Mouse (Mus musculus) cortical plate, adult 2 months (tissue): ENCODE data around the gene Acbd3.

Experiments
- CTCF ChIP-seq: fragments of 200-500 bp; IDR thresholded peaks from 2 replicates; pipeline ENCODE4 v1.5.1; 2011; ENCODE audit warnings: mild to moderate bottlenecking, control low read depth, low read length; ENCODE audit not compliant: insufficient read depth; ENCODE audit errors: extremely low read depth
- POLR2A ChIP-seq: fragments of 200-500 bp; IDR thresholded peaks from 2 replicates; pipeline ENCODE4 v1.6.1; 2011; ENCODE audit warnings: mild to moderate bottlenecking, low read length, control low read depth; ENCODE audit not compliant: insufficient read depth; ENCODE audit errors: extremely low read depth

- TF ChIP-seq CTCF (no peak), POLR2A (no peak)
Measured at GRCm38 (mm10) chr1:180775317-180775716, 49.5 kb downstream of the Acbd3 start.
